In the genomic region with DNA sequence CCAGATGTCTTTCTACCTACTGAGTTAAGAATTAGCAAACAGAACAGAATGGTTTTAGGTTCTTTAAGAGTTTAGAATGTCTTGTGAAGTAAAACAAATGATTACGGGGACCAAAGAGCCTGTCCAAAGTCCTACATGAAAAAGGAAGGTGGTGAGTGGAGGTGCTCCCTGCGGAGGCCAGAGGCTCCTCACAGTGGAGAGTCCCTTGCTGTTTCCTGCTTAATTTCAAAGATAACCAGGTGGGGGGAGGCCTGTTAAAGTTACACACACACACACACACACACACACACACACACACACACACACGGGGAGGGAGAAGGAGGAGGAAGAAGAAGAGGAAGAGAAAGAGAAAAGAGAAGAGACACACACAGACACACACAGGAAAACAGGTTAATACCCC, we compare ENCODE assay signal across 14 mouse cellular contexts.
DNase-seq lines count a peak whose midpoint lies in the region; ATAC-seq lines count a peak whose summit lies in the region.
"Had no signal": no experiment of that assay in that cellular context is flagged by ENCODE, and none has a peak within 500 bp of the region (broad histone marks: within the 10 kb centered on the region; RNA-seq: fewer than 3 reads in every experiment).

No protein-coding gene starts in this region.

- 19% methylated on average over 3 of the region's 3 CpGs for WGBS in lung, embryonic 16.5 days
- WGBS in hindbrain, embryonic 14.5 days: 38% methylated on average over 3 of the region's 3 CpGs
- WGBS in midbrain, embryonic 14.5 days: 30% methylated on average over 3 of the region's 3 CpGs

- peaks cover 36% of the 10 kb centered on the region for H3K4me1 ChIP-seq in lung, embryonic 16.5 days (replicated peaks; ENCODE audit: control insufficient read depth, insufficient read depth, low read length)
- H3K4me1 ChIP-seq in hindbrain, embryonic 14.5 days (replicated peaks; ENCODE audit: control insufficient read depth, insufficient read depth, low read length): peaks cover 34% of the 10 kb centered on the region
- H3K4me1 ChIP-seq in midbrain, embryonic 14.5 days (ENCODE audit: control insufficient read depth, insufficient read depth, low read length): peaks cover 44% of the 10 kb centered on the region

- intact Hi-C loops in gastrocnemius, postnatal 14 days (cut with DNase I; ENCODE audit: low total_unique reads): no loop called here

- no peaks in the 10 kb centered on the region for H3K36me3 ChIP-seq in lung, embryonic 16.5 days (ENCODE audit: control insufficient read depth, insufficient read depth, low read length)
- H3K36me3 ChIP-seq in hindbrain, embryonic 14.5 days (replicated peaks; ENCODE audit: control insufficient read depth, insufficient read depth): no peaks in the 10 kb centered on the region
- no peaks in the 10 kb centered on the region for H3K36me3 ChIP-seq in midbrain, embryonic 14.5 days (ENCODE audit: control insufficient read depth, insufficient read depth, low read length)

- no peaks in the 10 kb centered on the region for H3K27me3 ChIP-seq in lung, embryonic 16.5 days (ENCODE audit: control insufficient read depth, insufficient read depth, low read depth, low read length)
- H3K27me3 ChIP-seq in hindbrain, embryonic 14.5 days (ENCODE audit: control insufficient read depth, insufficient read depth, low read length): no peaks in the 10 kb centered on the region
- H3K27me3 ChIP-seq in midbrain, embryonic 14.5 days (ENCODE audit: control insufficient read depth, insufficient read depth, low read length): no peaks in the 10 kb centered on the region

- ATAC-seq in lung, embryonic 16.5 days (ENCODE audit: low read depth): no peak
- ATAC-seq in hindbrain, embryonic 14.5 days (ENCODE audit: low FRiP score): no peak
- ATAC-seq in midbrain, embryonic 14.5 days (ENCODE audit: low FRiP score, low TSS enrichment): no peak

- no peak overlapping the region for H3K4me2 ChIP-seq in lung, embryonic 16.5 days (ENCODE audit: low read depth, low read length)
- 0 out of 2 replicates have a peak overlapping the region, but pooled peaks have one; percentile 32 for H3K4me2 ChIP-seq in hindbrain, embryonic 14.5 days (replicated peaks)
- H3K4me2 ChIP-seq in midbrain, embryonic 14.5 days (ENCODE audit: low read length): 0 out of 2 replicates have a peak overlapping the region, but pooled peaks have one; percentile 45

- H3K4me3 ChIP-seq in lung, embryonic 16.5 days (ENCODE audit: low read length): no peak overlapping the region
- no peak overlapping the region for H3K4me3 ChIP-seq in hindbrain, embryonic 14.5 days (replicated peaks; ENCODE audit: low read length)
- H3K4me3 ChIP-seq in midbrain, embryonic 14.5 days (replicated peaks; ENCODE audit: low read depth, low read length): no peak overlapping the region

- no peaks in the 10 kb centered on the region for H3K9me3 ChIP-seq in lung, embryonic 16.5 days (ENCODE audit: control insufficient read depth, low read length)
- no peaks in the 10 kb centered on the region for H3K9me3 ChIP-seq in hindbrain, embryonic 14.5 days (ENCODE audit: control insufficient read depth, low read length)
- H3K9me3 ChIP-seq in midbrain, embryonic 14.5 days (ENCODE audit: control insufficient read depth, low read length): no peaks in the 10 kb centered on the region

- DNase-seq in lung, adult 18-20 months: no peak
- no peak for DNase-seq in hindbrain, embryonic 14.5 days (ENCODE audit: low spot score)
- DNase-seq in midbrain, embryonic 14.5 days: no peak
- DNase-seq in yolk sac, embryonic 10.5 days (ENCODE audit: low spot score): peak; percentile 59
- no peak for DNase-seq in right cerebral cortex, adult 2 months (ENCODE audit: low spot score in 2 of 2)
- DNase-seq in gastrocnemius, postnatal 14 days: no peak
- no peak for DNase-seq in spleen, postnatal 14 days (ENCODE audit: low spot score in 2 of 2)
- DNase-seq: adrenal gland, postnatal 36 days; cerebellum, adult 11-12 months; liver; lung, postnatal 36 days; spleen, adult 18-20 months; thymus, postnatal 4 days had no signal

- H3K9ac ChIP-seq in lung, embryonic 16.5 days (ENCODE audit: low read length): no peak overlapping the region
- H3K9ac ChIP-seq in hindbrain, embryonic 14.5 days: peak overlapping the region; percentile 34; the same call in 1 of the 2 replicates
- peak overlapping the region; percentile 21 for H3K9ac ChIP-seq in midbrain, embryonic 14.5 days (replicated peaks; ENCODE audit: low read length)

- H3K27ac ChIP-seq in lung, embryonic 16.5 days (ENCODE audit: low read length): peak overlapping the region; percentile 23; the same call in 1 of the 2 replicates
- peak overlapping the region; percentile 80 for H3K27ac ChIP-seq in hindbrain, embryonic 14.5 days
- H3K27ac ChIP-seq in midbrain, embryonic 14.5 days (replicated peaks; ENCODE audit: low read depth, low read length): peak overlapping the region; percentile 95

Comparison
In these comparisons a context has a peak if more than half of its experiments do, and no peak if none do; other contexts are left out.
1. H3K27ac ChIP-seq: peak in every context shown above with its lines; median percentile 95 in midbrain, embryonic 14.5 days; 80 in hindbrain, embryonic 14.5 days; 23 in lung, embryonic 16.5 days.